Mouse (Mus musculus) layer of hippocampus, postnatal 25 days (tissue): ENCODE measurements around the gene Tbcel. TPM values are rescaled to one million over a fixed set of nuclear protein-coding genes. Genes with fewer than 3 reads are reported as not detected.

Experiments
- DNase-seq, 2 experiments: peaks; one replicate each; pipeline ENCODE4 v3.0.0; 2022; ENCODE audit warnings: mixed read lengths in 2 of 2, low spot score in 1 of 2; ENCODE audit errors: extremely low spot score in 1 of 2
- total RNA-seq, 2 experiments: library from RNA; stranded (reverse); gene quantifications; 2 replicates each; pipeline ENCODE4 v1.2.3; 2021

Gene Tbcel
- total RNA-seq, 2 experiments from 2014 or later, result 57.2 to 57.6 TPM

DNA sequence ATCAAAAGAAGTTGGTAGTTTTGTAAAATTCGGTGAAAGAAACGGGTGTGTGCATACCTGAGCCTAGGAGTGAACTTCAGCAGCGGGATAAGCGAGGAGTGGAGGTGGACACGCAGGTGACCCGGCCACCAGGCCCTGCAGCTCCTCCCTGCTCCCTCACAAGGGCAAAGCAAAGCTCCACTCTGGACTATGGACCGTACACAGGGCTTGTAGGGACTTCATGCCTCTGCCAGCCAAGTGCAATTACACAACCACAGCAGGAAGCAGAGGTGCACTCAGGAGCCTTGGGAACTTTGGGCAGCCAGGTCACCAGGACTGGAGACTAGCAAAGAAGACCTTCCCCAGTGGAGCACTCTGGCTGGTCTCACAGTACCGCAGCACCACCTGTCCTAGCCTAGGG lies 50.1 kb downstream of the Tbcel start:
- DNase-seq, result no peak

- DNase-seq, result no peak
Measured at GRCm38 (mm10) chr9:42454364-42454763, 53.2 kb downstream of the Tbcel start.

- no peak for DNase-seq
Measured at GRCm38 (mm10) chr9:42449043-42449442, 58.6 kb downstream of the Tbcel start.

DNA sequence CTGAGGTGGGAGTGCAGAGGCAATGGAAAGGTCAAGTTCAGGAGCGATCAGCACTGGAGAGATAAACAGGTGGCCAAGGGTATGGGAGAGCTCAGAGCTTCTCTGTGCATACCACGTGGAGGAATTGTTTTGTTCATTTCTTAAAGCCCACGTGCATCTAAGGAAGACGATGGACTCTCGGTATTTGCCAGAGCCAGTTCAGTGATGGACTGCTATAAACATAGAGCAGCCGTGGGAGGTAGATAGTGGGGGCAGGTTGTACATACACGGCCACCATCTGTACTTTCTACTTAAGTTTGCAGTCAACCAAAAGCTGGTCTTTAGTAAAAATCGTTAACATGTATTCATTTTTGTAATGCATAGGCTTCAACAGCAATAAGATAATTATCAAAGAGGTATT lies 65.5 kb downstream of the Tbcel start:
- DNase-seq, result no peak

DNA sequence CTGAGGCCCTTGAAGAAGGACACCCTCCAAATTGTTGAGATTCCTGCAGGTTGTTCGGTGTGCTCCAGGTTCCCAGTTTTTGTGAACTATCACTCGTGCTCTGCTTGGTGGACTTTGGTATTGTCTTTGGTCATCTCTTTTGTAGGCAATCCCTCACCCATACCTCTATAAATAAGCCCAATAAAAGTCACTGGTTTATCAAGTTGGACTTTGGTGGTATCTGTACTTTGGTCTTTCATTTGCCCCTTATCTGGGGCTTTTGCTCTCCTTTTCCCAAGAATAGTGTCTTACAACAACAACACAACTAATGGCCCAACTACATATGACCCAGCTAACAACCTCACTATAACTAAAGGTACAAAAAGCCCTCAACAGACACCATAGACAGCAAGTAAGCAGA lies 66.4 kb downstream of the Tbcel start:
- DNase-seq, result no peak

DNA sequence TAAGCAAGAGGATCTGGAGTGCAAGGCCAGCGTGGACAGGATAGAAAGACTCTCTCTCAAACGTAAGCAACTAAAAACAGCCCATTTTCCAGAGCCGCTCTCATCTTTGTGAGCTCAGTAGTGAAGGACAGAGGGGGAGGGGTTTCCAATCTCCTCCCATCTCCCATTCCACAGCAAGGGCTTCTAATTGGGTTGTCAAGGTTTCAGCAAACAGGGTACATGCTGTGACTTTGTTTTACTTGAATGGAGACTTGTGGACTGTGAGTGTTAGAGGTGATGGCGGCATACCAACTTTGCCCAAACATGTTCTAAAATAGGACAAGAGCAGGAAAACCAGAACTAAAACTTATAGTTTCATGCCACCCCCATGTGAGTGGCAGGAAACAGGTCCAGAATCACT lies 68.2 kb downstream of the Tbcel start:
- no peak for DNase-seq

DNA sequence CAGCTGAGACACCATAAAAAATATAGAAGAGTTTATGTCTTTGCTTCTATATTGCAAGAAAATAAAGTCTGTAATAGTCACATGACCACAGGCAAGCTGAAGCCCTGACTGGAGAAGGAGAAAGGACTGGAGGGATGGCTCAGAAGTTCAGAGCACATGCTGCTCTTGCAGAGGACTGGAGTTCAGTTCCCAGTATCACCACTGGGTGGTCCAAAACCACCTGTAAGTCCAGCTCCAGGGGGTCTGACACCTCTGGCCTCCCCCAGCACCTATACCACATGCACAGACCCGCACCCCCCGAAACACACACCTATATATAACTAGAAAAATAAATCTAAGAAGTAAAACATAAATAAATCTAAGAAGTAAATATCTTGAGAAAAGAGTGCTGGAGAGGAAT lies 75.5 kb downstream of the Tbcel start:
- no peak for DNase-seq

DNA sequence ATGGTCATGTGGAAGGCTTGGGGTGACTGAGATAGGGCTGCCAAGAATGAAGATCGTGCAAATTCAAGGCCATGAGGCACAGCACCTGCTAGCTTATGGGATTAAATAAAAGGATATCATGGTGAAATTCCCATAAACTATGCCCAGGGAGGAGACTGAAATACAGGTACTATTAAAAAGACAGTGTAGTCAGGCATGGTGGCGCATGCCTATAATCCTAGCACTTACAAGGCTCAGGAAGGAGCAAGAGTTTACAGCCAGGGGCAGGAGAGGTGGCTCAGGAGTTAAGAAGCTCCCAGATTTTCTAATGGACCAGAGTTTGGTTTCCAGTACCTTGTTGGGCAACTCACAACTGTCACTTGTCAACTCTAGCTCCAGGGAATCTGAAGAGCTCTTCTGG lies 76.0 kb downstream of the Tbcel start:
- DNase-seq, result no peak

DNA sequence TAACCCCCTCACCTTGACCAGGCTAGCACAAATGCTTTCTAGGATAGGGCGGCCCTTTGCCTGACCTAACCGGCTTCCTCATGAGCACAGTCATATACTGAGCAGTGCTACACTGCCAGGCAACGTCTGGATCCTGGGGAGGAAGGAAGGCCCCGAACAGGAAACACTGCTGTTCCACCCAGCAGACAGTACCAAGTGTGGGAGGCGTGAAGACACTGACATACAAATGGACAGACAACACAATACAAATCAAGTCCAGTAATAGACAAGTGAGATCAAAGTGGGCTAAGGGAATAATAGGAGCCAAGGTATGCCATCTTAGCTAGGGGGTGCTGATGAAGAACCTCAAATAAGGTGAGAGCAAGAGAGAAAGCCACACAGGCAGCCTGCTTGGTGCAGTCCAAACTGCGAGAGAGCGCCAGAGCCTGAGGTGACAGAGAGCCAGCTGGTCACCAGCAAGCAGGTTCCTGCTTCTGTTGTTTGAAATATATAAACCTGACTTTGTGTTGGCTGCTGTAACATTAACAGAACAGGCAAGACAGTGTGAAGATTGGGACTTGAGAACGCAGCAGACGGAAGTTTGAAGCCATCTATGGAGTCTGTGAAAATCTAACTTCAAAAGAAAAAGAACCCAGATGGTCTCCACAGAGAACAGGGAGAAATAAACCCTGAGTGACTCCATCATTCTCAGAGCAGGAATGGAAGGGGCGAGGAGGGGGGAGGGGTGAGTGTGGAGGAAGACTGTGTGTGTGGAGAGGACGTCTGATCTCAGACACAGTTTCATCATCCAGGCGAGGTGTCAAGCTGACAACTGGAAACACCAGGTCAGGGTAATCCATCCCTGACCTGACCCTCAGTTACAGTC lies 79.3 kb downstream of the Tbcel start:
- DNase-seq, result no peak

- no peak for DNase-seq
Measured at GRCm38 (mm10) chr9:42426661-42427358, 80.8 kb downstream of the Tbcel start.

- no peak for DNase-seq
Measured at GRCm38 (mm10) chr9:42423649-42424048, 84.0 kb downstream of the Tbcel start.

- DNase-seq, result no peak
Measured at GRCm38 (mm10) chr9:42419687-42420086, 87.9 kb downstream of the Tbcel start.

- DNase-seq, result no peak
Measured at GRCm38 (mm10) chr9:42418786-42419185, 88.8 kb downstream of the Tbcel start.

DNA sequence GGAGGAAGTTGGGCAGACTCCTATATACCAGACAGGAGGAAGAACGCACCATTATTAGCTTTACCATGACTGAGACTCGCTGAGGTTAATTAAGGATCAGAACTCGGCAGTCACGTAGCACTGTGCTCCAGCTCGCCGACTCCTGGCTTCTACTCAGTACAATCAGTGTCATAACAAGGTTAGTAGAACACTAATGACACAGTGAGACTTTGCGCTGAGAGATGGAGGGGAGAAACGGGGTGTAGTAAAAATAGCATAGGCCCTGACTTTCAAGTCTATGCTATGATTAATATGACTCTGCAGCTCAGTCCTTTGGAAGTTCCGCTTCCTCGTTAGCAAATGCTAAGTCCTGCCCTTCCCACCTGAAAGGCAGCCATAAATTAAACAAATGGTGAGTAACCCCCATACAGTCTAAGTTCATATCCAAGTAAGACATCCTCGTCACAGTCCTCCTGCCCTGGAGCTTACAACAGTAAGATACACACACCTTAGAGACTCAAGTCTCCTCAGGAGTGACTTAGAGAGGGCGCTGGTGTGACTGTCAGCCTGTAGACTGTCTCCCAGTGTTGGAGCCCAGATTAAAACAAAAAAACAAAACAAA lies 90.2 kb downstream of the Tbcel start:
- DNase-seq, result no peak

DNA sequence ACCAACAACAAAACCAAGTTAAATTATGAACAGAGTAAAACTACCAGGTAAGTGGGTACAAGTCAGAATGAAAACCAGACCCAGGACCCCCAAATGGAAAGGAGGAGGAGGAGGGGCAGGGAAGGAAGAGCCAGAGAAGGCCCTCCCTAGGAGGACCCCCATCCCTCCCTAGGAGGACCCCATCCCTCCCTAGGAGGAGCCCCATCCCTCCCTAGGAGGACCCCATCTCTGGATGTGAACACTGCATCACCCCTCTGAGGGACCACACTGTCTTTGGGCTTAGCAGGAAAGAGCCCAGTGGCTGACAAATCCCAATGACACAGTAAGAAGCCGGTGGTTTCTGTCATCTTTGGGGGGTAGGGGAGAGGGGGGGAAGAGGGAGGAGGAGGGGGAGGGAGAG lies 92.4 kb downstream of the Tbcel start:
- DNase-seq, result no peak

DNA sequence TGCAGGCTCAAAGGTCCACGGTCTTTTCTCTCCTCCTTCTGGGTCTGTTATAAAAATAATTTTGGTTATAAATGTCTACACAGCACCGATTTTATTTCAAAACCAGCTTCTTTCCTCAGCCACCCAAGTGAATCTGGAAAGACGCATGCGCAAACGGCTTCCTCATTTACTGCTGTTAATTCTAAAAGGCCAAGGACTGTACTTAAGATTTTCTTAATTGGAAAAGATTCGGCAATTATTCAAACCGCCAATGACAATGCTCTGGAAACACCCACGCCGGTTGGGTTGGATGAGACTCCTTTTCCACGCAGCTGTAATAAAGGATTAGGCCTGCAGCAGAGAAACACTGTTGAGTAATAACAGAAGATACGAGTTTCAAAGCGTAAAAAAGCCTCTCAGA lies 94.3 kb downstream of the Tbcel start:
- no peak for DNase-seq

GRCm38 (mm10) chr9:42411296-42411695 lies 96.3 kb downstream of the Tbcel start:
- no peak for DNase-seq

GRCm38 (mm10) chr9:42405736-42406135 lies 101.9 kb downstream of the Tbcel start:
- no peak for DNase-seq

DNA sequence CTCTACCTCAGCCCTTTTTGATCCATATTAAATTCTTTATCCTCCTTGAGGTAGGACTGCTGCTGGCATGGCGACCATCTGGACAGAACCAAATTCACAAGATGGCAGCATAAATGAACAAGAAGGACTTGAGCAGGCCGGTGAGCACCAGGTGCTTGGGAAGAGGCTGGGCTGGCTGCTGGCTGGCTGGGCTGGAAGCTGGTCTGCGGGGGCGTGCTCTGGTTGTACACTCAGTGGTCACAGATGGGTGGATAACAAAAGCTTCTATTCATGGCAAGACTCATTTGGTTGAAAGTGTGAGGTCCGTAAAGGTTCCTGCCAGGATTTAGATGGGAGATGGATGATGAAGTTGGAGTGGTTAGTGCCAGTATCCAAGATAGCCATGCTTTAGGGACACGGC lies 106.1 kb downstream of the Tbcel start:
- no peak for DNase-seq

DNA sequence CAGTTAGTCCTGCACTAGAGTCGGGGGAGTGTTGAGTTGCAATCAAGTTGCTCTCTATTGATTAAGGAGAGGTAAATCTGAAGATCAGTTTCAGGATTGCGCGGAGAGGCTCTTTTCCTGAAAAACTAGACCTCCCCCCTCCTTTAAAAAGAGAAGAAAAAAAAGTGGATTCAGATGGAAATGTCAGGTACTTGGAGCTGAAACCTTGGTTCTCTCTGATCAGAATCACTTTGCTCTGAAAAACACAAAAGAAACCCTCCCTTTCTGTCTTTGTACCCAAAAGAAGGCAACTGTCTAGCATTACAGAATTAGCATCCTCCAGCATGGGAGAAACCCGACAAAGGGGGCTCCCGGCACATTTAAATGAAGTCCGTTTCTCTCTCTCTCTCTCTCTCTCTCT lies 107.8 kb downstream of the Tbcel start, which contains the start of gene Tecta:
Gene Tecta (minus strand): TSS at position 101 of the 400 bp plus-strand sequence.
- no peak for DNase-seq

- no peak for DNase-seq
Measured at GRCm38 (mm10) chr9:42396141-42396540, 111.5 kb downstream of the Tbcel start.
